Mouse (Mus musculus): ENCODE measurements around the gene Dnase2b.

Dnase2b gene

GRCm38 (mm10) chr3:146615496-146615895, at the start of gene Dnase2b:
TSS of gene Dnase2b (minus strand) at chr3:146615596.
- no peak for DNase-seq

GRCm38 (mm10) chr3:146661907-146662306, 46.5 kb upstream of the Dnase2b start:
- DNase-seq, result no peak

- DNase-seq, result no peak
Observed at GRCm38 (mm10) chr3:146661001-146661400, 45.6 kb upstream of the Dnase2b start.

GRCm38 (mm10) chr3:146659321-146659720, 43.9 kb upstream of the Dnase2b start:
- DNase-seq, result no peak

- no peak for DNase-seq
Observed at GRCm38 (mm10) chr3:146658061-146658639, 42.8 kb upstream of the Dnase2b start.

- DNase-seq, result no peak
Observed at GRCm38 (mm10) chr3:146657433-146657832, 42.0 kb upstream of the Dnase2b start.

GRCm38 (mm10) chr3:146655111-146655577, 39.7 kb upstream of the Dnase2b start:
- DNase-seq, result no peak

- DNase-seq, result no peak
Observed at GRCm38 (mm10) chr3:146653692-146654091, 38.3 kb upstream of the Dnase2b start.

- no peak for DNase-seq
Observed at GRCm38 (mm10) chr3:146652431-146652830, 37.0 kb upstream of the Dnase2b start.

- no peak for DNase-seq
Observed at GRCm38 (mm10) chr3:146651217-146651616, 35.8 kb upstream of the Dnase2b start, which contains the start of gene 4930503B20Rik. TSS of gene 4930503B20Rik (minus strand) at chr3:146651317.

GRCm38 (mm10) chr3:146650716-146651115, 35.3 kb upstream of the Dnase2b start:
- DNase-seq, result no peak

GRCm38 (mm10) chr3:146649311-146649894, 34.0 kb upstream of the Dnase2b start:
- no peak for DNase-seq

GRCm38 (mm10) chr3:146641818-146642427, 26.5 kb upstream of the Dnase2b start:
- DNase-seq, result no peak

GRCm38 (mm10) chr3:146632506-146632905, 17.1 kb upstream of the Dnase2b start:
- no peak for DNase-seq

GRCm38 (mm10) chr3:146628227-146628982, 13.0 kb upstream of the Dnase2b start:
- DNase-seq, result no peak

- DNase-seq, result peak; percentile 39
Observed at GRCm38 (mm10) chr3:146625766-146626165, 10.4 kb upstream of the Dnase2b start.

- peak; percentile 54 for DNase-seq
Observed at GRCm38 (mm10) chr3:146621966-146622365, 6.6 kb upstream of the Dnase2b start.

GRCm38 (mm10) chr3:146620555-146621249, 5.3 kb upstream of the Dnase2b start:
- peak; percentile 82 for DNase-seq

- no peak for DNase-seq
Observed at GRCm38 (mm10) chr3:146620101-146620500, 4.7 kb upstream of the Dnase2b start.

GRCm38 (mm10) chr3:146618357-146618756, 3.0 kb upstream of the Dnase2b start:
- DNase-seq, result no peak

GRCm38 (mm10) chr3:146617946-146618345, 2.5 kb upstream of the Dnase2b start:
- no peak for DNase-seq

GRCm38 (mm10) chr3:146616533-146617283, 1.3 kb upstream of the Dnase2b start:
- no peak for DNase-seq
